Mouse (Mus musculus): ENCODE results near the gene Smg6. TPM values are rescaled to one million over a fixed set of nuclear protein-coding genes. Genes with fewer than 3 reads are reported as not detected.

Smg6 gene
- polyA plus RNA-seq, 1 experiment from 2014 or later = 16.0 TPM

GRCm38 (mm10) chr11:75045822-75046221, 120.2 kb downstream of the Smg6 start:
- no peak overlapping the region for H3K4me3 ChIP-seq (ENCODE audit: low read depth, low read length)
- H3K36me3 ChIP-seq (ENCODE audit: control insufficient read depth, insufficient read depth, low read length) = peaks cover 4% of the 10 kb centered on the region; the same call in 1 of the 2 replicates
- H3K9me3 ChIP-seq (ENCODE audit: control insufficient read depth, low read length) = no peaks in the 10 kb centered on the region
- no peaks in the 10 kb centered on the region for H3K27me3 ChIP-seq (ENCODE audit: control insufficient read depth, insufficient read depth, low read length)
- H3K9ac ChIP-seq (ENCODE audit: low read length) = no peak overlapping the region
- no peak overlapping the region for H3K4me2 ChIP-seq
- ATAC-seq (ENCODE audit: low FRiP score) = no peak
- no peak for DNase-seq (ENCODE audit: low spot score, missing footprints)
- H3K4me1 ChIP-seq (ENCODE audit: control insufficient read depth, insufficient read depth, low read length) = no peaks in the 10 kb centered on the region
- H3K27ac ChIP-seq (ENCODE audit: low read depth, low read length) = no peak overlapping the region
- WGBS = 92% methylated on average over 4 of the region's 4 CpGs

DNA sequence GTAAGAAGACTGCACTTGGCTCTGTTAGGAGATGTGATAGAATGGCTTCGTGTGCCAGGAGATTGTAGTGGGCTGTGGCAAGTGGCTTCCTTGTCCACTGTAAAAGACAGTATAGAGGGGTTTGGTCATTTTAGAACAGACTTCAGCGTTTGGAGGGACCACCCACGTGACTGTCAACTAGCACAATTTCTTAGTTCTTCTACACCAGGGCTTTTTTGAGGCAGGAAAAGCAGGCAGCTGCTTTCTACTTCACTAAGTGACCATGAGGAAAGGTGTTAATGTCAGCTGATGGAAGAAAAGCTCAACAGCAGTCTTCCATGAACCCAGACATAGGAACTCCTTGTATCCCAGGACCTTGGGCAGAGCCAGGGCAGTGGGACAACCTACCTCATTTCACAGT, 121.0 kb downstream of the Smg6 start:
- H3K36me3 ChIP-seq (ENCODE audit: control insufficient read depth, insufficient read depth, low read length) = peaks cover 2% of the 10 kb centered on the region; the same call in 1 of the 2 replicates
- H3K27ac ChIP-seq (ENCODE audit: low read depth, low read length) = no peak overlapping the region
- no peaks in the 10 kb centered on the region for H3K27me3 ChIP-seq (ENCODE audit: control insufficient read depth, insufficient read depth, low read length)
- 89% methylated on average over 3 of the region's 3 CpGs for WGBS
- no peak overlapping the region for H3K4me2 ChIP-seq
- no peaks in the 10 kb centered on the region for H3K4me1 ChIP-seq (ENCODE audit: control insufficient read depth, insufficient read depth, low read length)
- no peak overlapping the region for H3K9ac ChIP-seq (ENCODE audit: low read length)
- DNase-seq (ENCODE audit: low spot score, missing footprints) (no peak), ATAC-seq (ENCODE audit: low FRiP score) (no peak)
- no peak overlapping the region for H3K4me3 ChIP-seq (ENCODE audit: low read depth, low read length)
- H3K9me3 ChIP-seq (ENCODE audit: control insufficient read depth, low read length) = no peaks in the 10 kb centered on the region

DNA sequence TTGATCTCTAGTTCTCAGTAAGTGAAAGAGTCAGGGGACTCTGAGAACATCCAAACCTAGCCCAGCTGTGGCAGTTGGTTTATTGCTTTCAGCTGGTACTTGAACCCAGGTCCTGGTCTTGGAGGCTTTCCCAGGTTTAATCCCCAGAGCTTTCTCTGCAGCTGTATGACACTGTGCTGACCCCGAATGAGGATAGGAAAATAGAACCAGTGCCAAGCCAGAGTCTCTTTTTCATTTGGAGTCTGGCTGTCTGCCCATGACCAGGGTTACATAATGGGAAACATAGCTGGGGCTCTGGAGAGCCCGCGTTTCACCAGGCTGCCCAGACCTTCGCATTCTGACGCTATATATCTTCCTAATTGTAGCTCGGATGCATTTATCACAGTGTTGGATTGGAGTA, 121.4 kb downstream of the Smg6 start:
- H3K4me2 ChIP-seq = no peak overlapping the region
- no peaks in the 10 kb centered on the region for H3K4me1 ChIP-seq (ENCODE audit: control insufficient read depth, insufficient read depth, low read length)
- 85% methylated on average over 6 of the region's 6 CpGs for WGBS
- no peak overlapping the region for H3K27ac ChIP-seq (ENCODE audit: low read depth, low read length)
- H3K9me3 ChIP-seq (ENCODE audit: control insufficient read depth, low read length) = no peaks in the 10 kb centered on the region
- H3K4me3 ChIP-seq (ENCODE audit: low read depth, low read length) = no peak overlapping the region
- H3K36me3 ChIP-seq (ENCODE audit: control insufficient read depth, insufficient read depth, low read length) = peaks cover 2% of the 10 kb centered on the region; the same call in 1 of the 2 replicates
- no peaks in the 10 kb centered on the region for H3K27me3 ChIP-seq (ENCODE audit: control insufficient read depth, insufficient read depth, low read length)
- no peak for ATAC-seq (ENCODE audit: low FRiP score)
- no peak for DNase-seq (ENCODE audit: low spot score, missing footprints)
- H3K9ac ChIP-seq (ENCODE audit: low read length) = no peak overlapping the region

DNA sequence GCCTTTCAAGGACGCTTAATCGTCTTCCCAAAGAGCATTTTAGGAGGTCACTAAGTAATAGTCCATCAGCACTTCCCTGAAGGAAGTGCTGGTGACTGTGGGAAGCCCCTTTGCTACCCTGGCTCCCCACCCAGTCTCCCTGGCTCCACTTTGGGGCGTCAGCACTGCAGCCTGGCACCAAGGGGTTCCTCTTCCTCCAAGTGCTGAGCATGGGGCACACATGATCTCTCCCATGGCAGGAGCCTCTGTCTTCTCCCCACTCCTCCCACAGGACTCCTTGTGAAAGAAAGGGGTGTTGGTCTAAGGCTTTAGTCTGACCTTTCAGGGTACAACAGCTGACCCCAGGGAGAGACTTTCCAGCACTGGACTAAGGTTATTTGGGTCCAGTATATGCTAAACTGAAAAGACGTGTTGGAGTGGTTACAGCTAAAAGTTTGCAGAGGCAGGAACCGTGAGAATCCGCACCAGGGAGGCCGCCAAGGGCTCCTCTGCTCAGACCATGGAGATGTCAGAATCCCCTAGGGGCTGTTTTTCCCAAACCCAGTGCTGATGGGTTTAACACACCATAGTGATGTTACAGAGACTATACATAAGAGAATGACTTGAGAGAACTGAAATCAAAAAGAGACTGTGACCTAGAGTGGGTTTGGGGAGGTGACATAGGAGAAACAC, 122.2 kb downstream of the Smg6 start:
- no peak for ATAC-seq (ENCODE audit: low FRiP score)
- Histone ChIP-seq H3K4me1 (ENCODE audit: control insufficient read depth, insufficient read depth, low read length) (no peaks in the 10 kb centered on the region), H3K27me3 (ENCODE audit: control insufficient read depth, insufficient read depth, low read length) (no peaks in the 10 kb centered on the region), H3K4me2 (no peak overlapping the region), H3K9me3 (ENCODE audit: control insufficient read depth, low read length) (no peaks in the 10 kb centered on the region), H3K36me3 (ENCODE audit: control insufficient read depth, insufficient read depth, low read length) (0 out of 2 replicates have a peak, but pooled peaks cover 2% of the 10 kb centered on the region), H3K9ac (ENCODE audit: low read length) (no peak overlapping the region), H3K4me3 (ENCODE audit: low read depth, low read length) (no peak overlapping the region), H3K27ac (ENCODE audit: low read depth, low read length) (no peak overlapping the region)
- 86% methylated on average over 7 of the region's 7 CpGs for WGBS
- DNase-seq (ENCODE audit: low spot score, missing footprints) = no peak

- no peak for DNase-seq (ENCODE audit: low spot score, missing footprints)
- Histone ChIP-seq H3K9me3 (ENCODE audit: control insufficient read depth, low read length) (no peaks in the 10 kb centered on the region), H3K4me3 (ENCODE audit: low read depth, low read length) (no peak overlapping the region), H3K9ac (ENCODE audit: low read length) (no peak overlapping the region), H3K4me2 (no peak overlapping the region), H3K27ac (ENCODE audit: low read depth, low read length) (no peak overlapping the region), H3K4me1 (ENCODE audit: control insufficient read depth, insufficient read depth, low read length) (no peaks in the 10 kb centered on the region), H3K27me3 (ENCODE audit: control insufficient read depth, insufficient read depth, low read length) (no peaks in the 10 kb centered on the region), H3K36me3 (ENCODE audit: control insufficient read depth, insufficient read depth, low read length) (0 out of 2 replicates have a peak, but pooled peaks cover 2% of the 10 kb centered on the region)
- 71% methylated on average over 2 of the region's 2 CpGs for WGBS
- no peak for ATAC-seq (ENCODE audit: low FRiP score)
These were observed 123.5 kb downstream of the Smg6 start for GRCm38 (mm10) chr11:75049146-75049545.

GRCm38 (mm10) chr11:75049807-75050206, 124.2 kb downstream of the Smg6 start:
- no peaks in the 10 kb centered on the region for H3K9me3 ChIP-seq (ENCODE audit: control insufficient read depth, low read length)
- WGBS = 84% methylated on average over 2 of the region's 2 CpGs
- ATAC-seq (ENCODE audit: low FRiP score) (no peak), DNase-seq (ENCODE audit: low spot score, missing footprints) (no peak)
- H3K27me3 ChIP-seq (ENCODE audit: control insufficient read depth, insufficient read depth, low read length) = no peaks in the 10 kb centered on the region
- no peak overlapping the region for H3K9ac ChIP-seq (ENCODE audit: low read length)
- H3K4me3 ChIP-seq (ENCODE audit: low read depth, low read length) = no peak overlapping the region
- H3K27ac ChIP-seq (ENCODE audit: low read depth, low read length) = no peak overlapping the region
- H3K4me1 ChIP-seq (ENCODE audit: control insufficient read depth, insufficient read depth, low read length) = no peaks in the 10 kb centered on the region
- H3K36me3 ChIP-seq (ENCODE audit: control insufficient read depth, insufficient read depth, low read length) = 0 out of 2 replicates have a peak, but pooled peaks cover 2% of the 10 kb centered on the region
- H3K4me2 ChIP-seq = no peak overlapping the region

DNA sequence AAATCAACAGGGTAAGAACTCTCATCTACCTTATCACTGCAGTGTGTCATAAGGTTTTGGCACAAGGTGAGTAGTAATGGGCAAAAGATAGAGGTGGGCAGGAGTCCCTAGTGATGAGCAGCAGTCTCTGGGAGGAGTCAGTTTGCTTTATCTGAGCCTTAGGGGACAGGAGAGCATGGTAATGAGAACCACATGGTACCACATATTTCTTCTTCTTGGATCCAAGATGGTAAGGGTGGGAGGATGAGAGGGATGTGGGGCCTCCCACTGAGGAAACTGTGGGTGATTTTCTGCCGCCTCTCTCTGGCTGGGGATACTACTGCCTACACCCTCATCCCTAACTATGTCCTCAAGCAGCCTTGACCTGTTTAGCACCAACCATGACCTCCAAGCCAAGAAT, 125.6 kb downstream of the Smg6 start:
- no peak overlapping the region for H3K27ac ChIP-seq (ENCODE audit: low read depth, low read length)
- WGBS = 77% methylated on average over 1 of the region's 1 CpGs
- ATAC-seq (ENCODE audit: low FRiP score) (no peak), DNase-seq (ENCODE audit: low spot score, missing footprints) (no peak)
- no peak overlapping the region for H3K4me2 ChIP-seq
- no peaks in the 10 kb centered on the region for H3K27me3 ChIP-seq (ENCODE audit: control insufficient read depth, insufficient read depth, low read length)
- no peaks in the 10 kb centered on the region for H3K9me3 ChIP-seq (ENCODE audit: control insufficient read depth, low read length)
- H3K36me3 ChIP-seq (ENCODE audit: control insufficient read depth, insufficient read depth, low read length) = 0 out of 2 replicates have a peak, but pooled peaks cover 2% of the 10 kb centered on the region
- no peak overlapping the region for H3K9ac ChIP-seq (ENCODE audit: low read length)
- no peaks in the 10 kb centered on the region for H3K4me1 ChIP-seq (ENCODE audit: control insufficient read depth, insufficient read depth, low read length)
- no peak overlapping the region for H3K4me3 ChIP-seq (ENCODE audit: low read depth, low read length)

DNA sequence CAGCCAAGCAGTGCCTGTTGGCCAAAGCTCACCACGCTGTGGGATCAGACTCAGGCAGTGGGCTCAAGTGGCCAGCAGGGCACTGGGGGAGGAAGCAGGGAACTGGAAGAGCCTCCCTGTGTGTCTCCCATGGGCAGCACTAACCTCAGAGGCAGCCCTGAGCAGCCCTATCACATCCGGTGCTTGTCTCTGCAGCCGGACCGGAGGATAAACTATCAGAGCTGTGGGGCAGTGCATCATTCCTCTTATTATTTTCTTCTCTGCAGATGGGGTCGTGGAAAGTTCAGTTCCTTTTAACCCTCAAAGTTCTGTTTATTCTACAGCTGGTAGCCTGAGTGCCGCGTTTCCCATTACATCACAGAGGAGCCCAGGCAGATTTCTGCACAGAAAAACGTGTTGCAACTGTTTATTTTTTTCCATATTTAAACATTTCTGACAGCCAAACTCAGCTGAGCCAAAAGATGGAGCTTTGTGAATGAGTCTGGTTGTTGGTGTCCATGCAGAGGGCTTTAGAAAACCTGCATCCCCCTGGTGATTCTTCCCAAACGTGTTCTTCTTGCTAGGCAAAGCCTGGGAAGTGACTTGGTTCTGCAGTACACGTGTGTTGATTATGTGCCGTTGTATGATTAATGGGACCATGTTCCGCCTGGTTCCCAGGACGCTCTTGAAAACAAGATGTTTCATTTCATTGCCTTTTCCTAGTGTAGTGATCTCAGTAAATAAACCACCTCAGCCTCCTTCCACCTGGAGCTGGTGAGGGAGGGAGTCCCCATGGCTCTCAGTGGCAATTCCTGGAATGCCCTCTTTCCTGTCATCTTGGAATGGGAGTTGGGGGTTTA, 126.3 kb downstream of the Smg6 start:
- WGBS = 85% methylated on average over 13 of the region's 13 CpGs
- no peak overlapping the region for H3K27ac ChIP-seq (ENCODE audit: low read depth, low read length)
- no peak overlapping the region for H3K9ac ChIP-seq (ENCODE audit: low read length)
- ATAC-seq (ENCODE audit: low FRiP score) = no peak
- no peaks in the 10 kb centered on the region for H3K9me3 ChIP-seq (ENCODE audit: control insufficient read depth, low read length)
- H3K36me3 ChIP-seq (ENCODE audit: control insufficient read depth, insufficient read depth, low read length) = 0 out of 2 replicates have a peak, but pooled peaks cover 2% of the 10 kb centered on the region
- no peak overlapping the region for H3K4me2 ChIP-seq
- no peak overlapping the region for H3K4me3 ChIP-seq (ENCODE audit: low read depth, low read length)
- DNase-seq (ENCODE audit: low spot score, missing footprints) = no peak
- no peaks in the 10 kb centered on the region for H3K27me3 ChIP-seq (ENCODE audit: control insufficient read depth, insufficient read depth, low read length)
- H3K4me1 ChIP-seq (ENCODE audit: control insufficient read depth, insufficient read depth, low read length) = no peaks in the 10 kb centered on the region

- H3K9me3 ChIP-seq (ENCODE audit: control insufficient read depth, low read length) = no peaks in the 10 kb centered on the region
- no peaks in the 10 kb centered on the region for H3K4me1 ChIP-seq (ENCODE audit: control insufficient read depth, insufficient read depth, low read length)
- no peak overlapping the region for H3K27ac ChIP-seq (ENCODE audit: low read depth, low read length)
- ATAC-seq (ENCODE audit: low FRiP score) = no peak
- H3K4me3 ChIP-seq (ENCODE audit: low read depth, low read length) = no peak overlapping the region
- WGBS = 85% methylated on average over 2 of the region's 2 CpGs
- H3K27me3 ChIP-seq (ENCODE audit: control insufficient read depth, insufficient read depth, low read length) = no peaks in the 10 kb centered on the region
- H3K4me2 ChIP-seq = no peak overlapping the region
- H3K9ac ChIP-seq (ENCODE audit: low read length) = no peak overlapping the region
- H3K36me3 ChIP-seq (ENCODE audit: control insufficient read depth, insufficient read depth, low read length) = no peaks in the 10 kb centered on the region
- no peak for DNase-seq (ENCODE audit: low spot score, missing footprints)
These were observed 127.4 kb downstream of the Smg6 start for GRCm38 (mm10) chr11:75053020-75053419.
